Mouse (Mus musculus) thymus, postnatal 14 days (tissue): Measurements from ENCODE around the gene Lman2l.

Experiments
- DNase-seq: peaks from one replicate; pipeline ENCODE4 v3.0.0; 2021

Lman2l gene

GRCm38 (mm10) chr1:36444471-36445464 is at the start of gene Lman2l:
Lman2l (minus strand) TSS chr1:36445271.
- DNase-seq: peak; percentile 98

DNA sequence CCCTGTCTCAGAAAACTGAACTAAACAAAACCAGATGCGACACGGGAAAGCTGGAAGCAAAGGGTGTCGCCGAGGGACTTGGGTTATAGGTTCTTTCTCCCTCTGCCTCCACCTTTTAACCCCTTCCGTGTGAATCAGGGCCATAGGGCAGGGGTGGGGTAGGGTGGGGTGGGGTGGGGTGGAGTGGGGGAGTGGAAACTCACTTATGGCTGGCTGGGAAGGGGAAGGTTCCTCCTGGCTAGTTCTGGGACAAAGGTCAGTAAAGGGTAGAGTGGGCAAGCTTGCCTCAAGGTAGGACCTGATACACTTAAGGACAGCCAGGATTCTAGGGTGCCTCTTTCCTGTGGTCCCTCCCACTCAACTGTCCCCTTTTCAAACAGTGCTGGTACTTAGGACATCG is 48.2 kb upstream of the Lman2l start:
- DNase-seq: no peak

DNA sequence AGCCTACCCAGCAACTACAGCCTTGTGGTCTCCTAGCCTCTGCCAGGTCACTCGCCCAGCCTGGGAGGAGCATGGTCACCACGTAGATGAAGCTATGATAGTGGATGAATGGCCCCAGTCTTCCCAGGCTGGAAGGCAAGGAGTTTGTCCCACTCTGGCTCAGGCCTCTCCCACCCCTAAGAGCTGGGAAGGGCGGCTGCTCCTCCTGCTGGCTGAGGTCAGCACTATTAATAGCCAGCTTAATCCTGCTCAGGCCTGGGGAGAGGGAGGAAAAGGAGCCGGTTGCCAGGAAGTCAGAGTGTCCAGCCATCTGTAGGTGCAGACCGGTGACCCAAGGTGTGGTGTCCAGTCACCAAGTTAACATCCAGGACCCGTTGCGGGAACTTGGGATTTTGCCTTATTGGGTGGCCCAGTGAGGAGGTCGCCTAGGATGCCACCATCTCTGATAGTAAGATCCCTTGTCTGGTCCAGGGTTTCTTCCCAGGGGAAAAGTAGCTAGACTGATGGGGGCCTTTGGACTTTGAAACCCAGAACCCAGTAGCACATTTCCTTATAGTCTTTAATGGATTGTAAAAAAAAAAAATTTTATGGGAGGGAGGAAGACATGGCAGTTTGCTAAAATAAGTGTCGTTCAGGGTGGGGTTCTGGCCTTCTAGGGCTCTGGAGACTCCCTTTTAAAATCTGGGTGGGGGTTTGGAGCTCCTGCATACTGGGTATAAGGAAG is 47.5 kb upstream of the Lman2l start:
- no peak for DNase-seq

DNA sequence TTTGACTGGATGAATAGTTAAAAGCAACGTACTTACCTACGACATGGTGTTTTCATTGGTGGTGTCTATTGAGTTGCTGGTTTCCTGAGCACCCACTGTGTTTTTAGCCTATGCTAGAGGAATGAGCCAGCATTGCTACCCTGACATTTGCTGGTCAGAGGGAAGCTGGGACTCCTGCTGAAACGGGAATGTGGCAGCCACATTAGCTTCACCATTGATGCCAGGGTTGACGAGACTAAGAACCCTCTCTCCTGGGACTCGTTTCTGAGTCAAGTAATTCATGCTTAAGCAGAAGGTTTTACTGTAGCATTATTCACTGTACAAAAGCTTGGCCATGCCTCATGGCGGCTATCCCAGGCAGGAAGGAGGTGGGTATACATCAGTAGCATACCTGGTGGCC is 44.6 kb upstream of the Lman2l start:
- DNase-seq: no peak

- no peak for DNase-seq
These were observed 42.0 kb upstream of the Lman2l start for GRCm38 (mm10) chr1:36487111-36487510.

GRCm38 (mm10) chr1:36485080-36485479 is 40.0 kb upstream of the Lman2l start:
- DNase-seq: no peak

DNA sequence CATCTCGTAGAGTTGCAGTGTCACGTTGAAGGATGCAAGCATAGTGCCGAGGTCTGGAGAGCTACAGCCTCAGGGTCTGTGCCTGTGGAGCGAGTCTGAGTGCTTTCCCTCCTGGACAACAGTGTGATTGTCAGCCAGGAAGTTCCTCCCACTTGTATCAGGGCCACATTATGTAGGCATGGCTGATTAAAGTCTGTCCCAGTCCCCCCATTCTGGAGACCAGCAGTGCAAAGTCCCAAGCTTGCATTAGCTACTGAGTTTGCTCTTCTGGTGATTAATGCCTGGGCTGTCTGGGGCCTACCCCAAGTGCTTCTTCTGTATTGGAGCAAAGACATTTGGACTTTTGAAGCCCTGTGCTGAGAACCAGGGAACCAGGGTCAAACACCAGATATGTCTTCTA is 38.8 kb upstream of the Lman2l start:
- DNase-seq: no peak

DNA sequence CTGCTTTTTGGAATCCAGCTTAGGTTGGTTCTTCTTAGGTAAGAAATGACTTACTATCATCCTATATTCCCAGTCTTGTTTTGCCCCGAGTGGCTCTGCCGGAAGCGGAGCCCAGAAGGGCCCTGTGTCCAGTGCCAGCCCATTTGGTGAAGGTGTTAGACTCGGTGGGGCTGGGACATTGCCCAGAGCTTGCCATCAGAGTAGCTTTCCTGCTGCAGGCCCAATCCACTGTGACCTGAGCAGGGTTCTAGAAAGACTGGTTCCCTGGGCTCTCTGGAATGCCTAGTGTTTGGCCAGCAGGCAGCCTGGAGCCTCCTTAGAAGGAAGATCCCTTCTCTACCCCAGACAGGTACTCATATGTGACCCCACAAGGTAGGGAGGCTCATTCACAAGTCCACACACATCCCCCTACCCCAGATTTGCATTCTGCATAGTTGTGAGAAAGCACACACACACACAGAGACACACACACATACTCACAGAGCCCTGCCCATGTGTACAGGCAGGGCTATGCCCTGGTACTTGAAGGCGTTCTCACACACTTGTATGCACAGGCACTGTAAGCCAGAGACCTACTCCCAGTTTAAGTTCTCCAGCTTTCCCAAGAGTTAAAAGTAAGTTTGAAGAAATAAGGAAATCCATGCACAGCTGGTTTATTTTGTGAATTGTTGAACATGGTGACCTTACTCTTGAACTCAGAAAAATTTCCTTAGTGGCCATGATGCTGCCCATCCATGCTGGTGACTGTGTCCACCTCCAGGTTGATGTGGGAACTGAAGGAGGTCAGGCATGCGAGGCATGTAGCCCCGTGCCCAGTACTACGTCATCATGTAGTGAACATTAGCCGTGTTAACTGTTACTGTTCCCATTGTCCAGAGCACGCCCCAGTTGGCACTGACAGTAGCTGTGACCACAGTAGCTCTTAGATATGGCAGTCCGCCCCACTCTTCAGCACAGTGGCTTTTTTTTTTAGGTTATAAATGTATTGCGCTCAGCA is 35.1 kb upstream of the Lman2l start:
- DNase-seq: no peak

- DNase-seq: no peak
These were observed 33.3 kb upstream of the Lman2l start for GRCm38 (mm10) chr1:36478343-36478795.

- no peak for DNase-seq
These were observed 31.4 kb upstream of the Lman2l start for GRCm38 (mm10) chr1:36476426-36476825.

GRCm38 (mm10) chr1:36475480-36476110 is 30.5 kb upstream of the Lman2l start:
- no peak for DNase-seq

DNA sequence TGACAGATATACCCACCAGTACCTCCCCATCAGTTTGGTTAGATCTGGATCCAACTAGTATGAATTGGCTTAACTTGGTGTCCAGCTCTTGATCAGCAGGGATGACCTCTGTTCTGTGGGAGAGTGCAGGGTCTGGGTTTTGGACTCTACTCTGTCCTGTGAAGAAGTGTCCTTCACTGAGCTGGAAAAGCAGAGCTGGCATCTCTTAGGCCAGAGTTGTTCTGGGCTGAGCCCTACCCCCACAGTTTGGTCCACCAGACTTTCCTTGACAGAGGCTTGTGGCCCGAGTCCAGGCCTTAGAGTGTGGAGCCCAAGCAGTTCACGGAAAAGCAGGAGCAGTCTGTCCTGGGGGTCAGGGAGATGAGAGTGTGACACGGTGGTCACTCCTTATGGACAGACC is 29.6 kb upstream of the Lman2l start:
- no peak for DNase-seq

DNA sequence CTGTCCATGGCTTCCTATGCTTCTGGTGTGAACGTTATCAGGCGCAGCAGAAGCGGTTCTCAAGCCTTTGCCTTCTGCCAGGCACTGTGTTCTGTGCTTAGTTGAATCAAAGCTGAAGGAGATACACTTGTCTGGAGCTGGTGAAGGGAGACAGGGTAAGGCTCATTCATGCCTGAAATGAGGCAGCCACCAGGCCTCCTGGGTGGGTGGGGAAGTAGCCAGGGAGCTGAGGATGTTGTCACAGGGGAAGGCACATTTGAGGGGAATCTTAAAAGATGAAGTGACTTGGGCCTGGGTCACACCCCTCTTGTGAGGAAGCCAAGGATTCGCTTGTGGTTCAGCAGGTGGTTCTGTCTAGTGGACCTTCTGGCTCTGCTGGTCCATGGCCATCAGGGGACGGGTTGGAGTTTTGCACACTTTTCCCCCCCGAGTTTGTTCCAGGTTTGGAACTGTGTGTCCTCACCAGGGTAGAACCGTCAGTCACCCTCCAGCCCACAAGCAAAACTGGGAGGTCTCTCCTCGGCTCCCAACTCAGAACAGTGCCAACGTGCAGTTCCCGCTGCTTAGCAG is 28.2 kb upstream of the Lman2l start:
- DNase-seq: no peak

GRCm38 (mm10) chr1:36472106-36472440 is 27.0 kb upstream of the Lman2l start:
- no peak for DNase-seq

DNA sequence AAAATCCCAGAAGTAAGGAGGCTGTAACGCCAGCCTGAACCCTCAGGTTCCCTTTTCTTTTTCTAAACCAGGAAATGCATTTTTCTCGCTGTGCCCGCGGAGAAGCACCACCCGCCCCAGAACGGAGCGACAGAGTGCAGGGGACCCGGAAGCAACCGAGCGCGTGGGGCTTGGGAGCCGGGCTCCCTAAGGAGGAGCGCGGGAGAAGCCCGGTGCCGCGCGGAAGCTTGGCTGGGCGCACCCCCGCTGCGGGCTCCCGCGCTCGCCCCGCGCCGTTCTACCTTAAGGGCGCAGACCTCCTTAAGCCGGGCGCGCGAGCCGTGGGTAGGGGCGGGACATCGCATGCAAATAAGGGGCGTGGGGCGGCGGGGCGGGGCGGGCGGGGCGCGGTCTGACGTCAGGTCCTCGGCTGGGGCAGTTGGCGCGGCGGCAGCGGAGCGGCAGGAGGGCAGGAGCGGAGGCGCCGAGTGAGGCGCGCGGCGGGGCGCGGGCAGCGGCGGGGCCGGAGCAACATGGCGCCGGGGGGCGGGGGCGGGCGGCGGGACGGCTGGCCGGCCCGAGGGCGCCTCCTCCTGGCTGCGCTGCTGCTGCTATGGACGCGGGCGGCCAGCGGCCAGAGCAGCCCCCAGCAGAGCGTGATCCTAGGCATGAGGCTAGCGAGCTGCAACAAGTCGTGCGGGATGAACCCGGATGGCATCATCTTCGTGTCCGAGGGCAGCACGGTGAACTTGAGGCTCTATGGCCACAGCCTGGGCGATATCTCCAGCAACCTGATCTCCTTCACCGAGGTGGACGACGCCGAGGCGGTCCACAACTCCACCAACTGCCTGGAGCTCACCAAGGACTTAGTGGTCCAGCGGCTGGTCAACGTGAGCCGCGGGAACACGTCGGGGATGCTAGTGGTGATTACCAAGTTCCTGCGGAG is 26.4 kb upstream of the Lman2l start, which contains the start of gene Cnnm4:
Gene Cnnm4, plus strand, starts transcription at position 440 of the 925 bp plus-strand sequence.
- peak; percentile 93 for DNase-seq

DNA sequence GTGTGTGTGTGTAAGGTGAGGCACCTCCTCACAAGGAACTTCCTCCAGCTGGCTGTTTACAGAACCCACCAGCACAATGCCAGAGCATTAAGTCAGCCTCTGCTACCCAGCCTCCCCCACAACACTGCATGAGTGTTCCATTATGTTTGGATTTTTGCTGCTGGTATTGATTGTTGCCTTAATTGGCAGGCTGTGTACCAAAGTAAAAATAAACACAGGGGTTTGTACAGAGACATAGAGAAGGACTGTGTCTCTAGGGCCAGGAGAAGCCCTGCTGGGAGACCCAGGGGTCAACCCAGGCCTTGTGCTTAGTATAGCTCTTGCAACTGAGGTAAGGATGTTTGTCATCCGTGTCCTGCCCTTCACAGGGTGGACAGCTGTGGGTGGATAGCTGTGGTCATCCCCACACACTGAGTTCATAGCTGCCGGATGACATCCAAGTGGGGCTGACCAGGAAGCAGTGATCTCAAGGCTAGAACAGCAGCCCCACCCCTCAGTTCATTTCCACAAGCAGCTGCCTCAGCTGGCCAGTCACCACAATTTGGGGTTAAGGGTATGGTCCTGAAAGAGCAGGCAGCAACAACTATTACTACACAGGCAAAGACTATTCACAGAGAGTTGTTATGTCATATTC is 24.9 kb upstream of the Lman2l start:
- DNase-seq: no peak

- no peak for DNase-seq
These were observed 22.4 kb upstream of the Lman2l start for GRCm38 (mm10) chr1:36467446-36467845.

DNA sequence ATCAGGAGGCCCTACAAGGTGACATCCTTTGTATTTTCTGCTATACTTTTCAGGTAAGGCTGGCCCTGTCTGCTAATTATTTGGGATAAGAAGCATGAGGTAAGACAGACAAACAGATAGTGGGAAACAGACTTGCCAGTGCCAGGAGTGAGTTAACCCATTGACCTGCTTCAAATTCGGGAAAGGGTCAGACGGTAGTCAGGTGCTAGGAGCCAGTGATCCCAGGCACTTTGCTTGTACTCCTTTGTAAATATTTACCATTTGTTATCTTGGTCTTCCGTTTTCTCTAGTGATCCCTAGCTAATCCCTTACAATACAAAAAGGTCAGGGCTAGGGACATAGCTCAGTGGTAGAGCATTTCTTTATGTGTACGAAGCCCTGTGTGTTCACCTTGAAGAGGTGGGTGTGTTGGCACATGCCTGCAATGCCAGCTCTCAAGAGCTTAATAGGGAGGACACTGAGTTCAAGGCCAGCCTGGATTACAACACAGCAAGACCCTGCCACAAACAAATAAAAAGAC is 20.6 kb upstream of the Lman2l start:
- no peak for DNase-seq

- DNase-seq: peak; percentile 45
These were observed 16.8 kb upstream of the Lman2l start for GRCm38 (mm10) chr1:36461829-36462228.

DNA sequence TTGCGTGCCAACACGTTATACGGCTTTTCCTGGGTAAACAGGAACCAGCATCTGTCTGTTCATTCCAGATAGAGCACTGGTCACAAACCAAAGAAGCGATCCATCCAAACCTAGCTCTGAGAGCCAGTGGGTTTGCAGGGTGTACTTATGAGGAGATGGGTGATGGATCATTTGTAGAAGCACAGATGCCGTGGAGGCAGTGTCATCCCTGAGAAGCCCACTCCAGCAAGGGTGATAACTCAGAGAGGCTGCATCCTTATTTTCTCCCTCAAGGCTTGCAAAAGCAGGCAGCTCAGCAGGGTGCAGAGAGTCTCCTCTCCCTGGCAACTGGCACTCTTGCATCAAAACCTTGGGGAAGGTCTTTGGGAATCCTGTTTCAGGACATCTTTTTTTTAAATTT is 13.1 kb upstream of the Lman2l start:
- no peak for DNase-seq
